Mouse (Mus musculus) hindbrain, embryonic 12.5 days (tissue): ENCODE data around the gene Slc38a7. TPM values are rescaled to one million over a fixed set of nuclear protein-coding genes. Genes with fewer than 3 reads are reported as not detected.
"Not testable (repeated sequence)": the region's sequence is repeated elsewhere in the genome, so short reads cannot be mapped to it uniquely, and the experiment has no call there.

Experiments used
- ATAC-seq: fragments of 200-750 bp; cut with Nextera tagmentation; 2 replicates; pipeline ENCODE4 v1.8.0; 2017; ENCODE audit warnings: moderate TSS enrichment; ENCODE audit not compliant: low FRiP score
- H3K27ac ChIP-seq: fragments of 300-500 bp; sonication (generic); 2 replicates; pipeline ENCODE4 v1.5.1; 2016; ENCODE audit warnings: mild to moderate bottlenecking
- H3K27me3 ChIP-seq: fragments of 300-500 bp; sonication (generic); 2 replicates; pipeline ENCODE4 v1.6.1; 2016; ENCODE audit warnings: mild to moderate bottlenecking
- H3K36me3 ChIP-seq: fragments of 300-500 bp; sonication (generic); 2 replicates; pipeline ENCODE4 v1.6.1; 2016; ENCODE audit warnings: mild to moderate bottlenecking
- H3K4me1 ChIP-seq: fragments of 300-500 bp; sonication (generic); 2 replicates; pipeline ENCODE4 v1.6.1; 2016
- H3K4me2 ChIP-seq: fragments of 300-500 bp; sonication (generic); replicated peaks from 2 replicates; pipeline ENCODE4 v1.6.1; 2016; ENCODE audit warnings: mild to moderate bottlenecking
- H3K4me3 ChIP-seq: fragments of 300-500 bp; sonication (generic); 2 replicates; pipeline ENCODE4 v1.5.1; 2016; ENCODE audit warnings: mild to moderate bottlenecking
- H3K9ac ChIP-seq: fragments of 300-500 bp; sonication (generic); 2 replicates; pipeline ENCODE4 v1.6.1; 2016; ENCODE audit warnings: mild to moderate bottlenecking, moderate library complexity
- H3K9me3 ChIP-seq: fragments of 300-500 bp; sonication (generic); replicated peaks from 2 replicates; pipeline ENCODE4 v1.6.1; 2016; ENCODE audit warnings: mild to moderate bottlenecking
- WGBS: fragments of 180-500 bp; shearing (Covaris S2); methylation state at CpG from one replicate; pipeline ENCODE4 v1.1.7; 2016; 5-methylcytosine and 5-hydroxymethylcytosine counted together
- polyA plus RNA-seq: library from polyadenylated mRNA; unstranded; fragments of >200 nt; fragmentation: Nextera tagmentation; extraction: Ambion mirVana; gene quantifications from 2 replicates; pipeline ENCODE4 v1.2.1, GENCODE M21; 2016

Slc38a7 gene
- polyA plus RNA-seq, 1 experiment from 2014 or later: 20.0 TPM

GRCm38 (mm10) chr8:95843968-95844367, 9.4 kb downstream of the Slc38a7 start:
- no peaks in the 10 kb centered on the region for H3K4me1 ChIP-seq
- WGBS: 93% methylated on average over 6 of the region's 6 CpGs

GRCm38 (mm10) chr8:95841436-95841835, 11.9 kb downstream of the Slc38a7 start:
- H3K36me3 ChIP-seq: peaks cover 78% of the 10 kb centered on the region
- WGBS: 90% methylated on average over 15 of the region's 15 CpGs

More at GRCm38 (mm10) chr8:95843968-95844367, 9.4 kb downstream of the Slc38a7 start:
- Histone ChIP-seq H3K27ac (no peak overlapping the region), H3K9me3 (no peaks in the 10 kb centered on the region), H3K36me3 (peaks cover 67% of the 10 kb centered on the region), H3K9ac (no peak overlapping the region), H3K4me2 (no peak overlapping the region), H3K27me3 (no peaks in the 10 kb centered on the region), H3K4me3 (no peak overlapping the region)
- ATAC-seq: no peak

GRCm38 (mm10) chr8:95839289-95839688, 14.1 kb downstream of the Slc38a7 start:
- Histone ChIP-seq H3K36me3 (peaks cover 63% of the 10 kb centered on the region), H3K27me3 (no peaks in the 10 kb centered on the region), H3K4me3 (no peak overlapping the region), H3K9me3 (no peaks in the 10 kb centered on the region), H3K27ac (no peak overlapping the region), H3K4me1 (no peaks in the 10 kb centered on the region), H3K4me2 (no peak overlapping the region), H3K9ac (no peak overlapping the region)
- ATAC-seq: no peak
- 97% methylated on average over 4 of the region's 4 CpGs for WGBS

More at GRCm38 (mm10) chr8:95841436-95841835, 11.9 kb downstream of the Slc38a7 start:
- H3K4me1 ChIP-seq: no peaks in the 10 kb centered on the region
- H3K9ac ChIP-seq: no peak overlapping the region
- no peaks in the 10 kb centered on the region for H3K9me3 ChIP-seq
- H3K4me2 ChIP-seq: no peak overlapping the region
- no peak overlapping the region for H3K4me3 ChIP-seq
- no peaks in the 10 kb centered on the region for H3K27me3 ChIP-seq
- no peak for ATAC-seq
- no peak overlapping the region for H3K27ac ChIP-seq

GRCm38 (mm10) chr8:95837266-95837665, 16.1 kb downstream of the Slc38a7 start:
- Histone ChIP-seq H3K4me1 (peaks cover 10% of the 10 kb centered on the region), H3K9ac (no peak overlapping the region), H3K4me2 (no peak overlapping the region), H3K4me3 (no peak overlapping the region), H3K9me3 (no peaks in the 10 kb centered on the region), H3K27ac (no peak overlapping the region), H3K36me3 (peaks cover 45% of the 10 kb centered on the region), H3K27me3 (no peaks in the 10 kb centered on the region)
- ATAC-seq: no peak
- 93% methylated on average over 10 of the region's 10 CpGs for WGBS

DNA sequence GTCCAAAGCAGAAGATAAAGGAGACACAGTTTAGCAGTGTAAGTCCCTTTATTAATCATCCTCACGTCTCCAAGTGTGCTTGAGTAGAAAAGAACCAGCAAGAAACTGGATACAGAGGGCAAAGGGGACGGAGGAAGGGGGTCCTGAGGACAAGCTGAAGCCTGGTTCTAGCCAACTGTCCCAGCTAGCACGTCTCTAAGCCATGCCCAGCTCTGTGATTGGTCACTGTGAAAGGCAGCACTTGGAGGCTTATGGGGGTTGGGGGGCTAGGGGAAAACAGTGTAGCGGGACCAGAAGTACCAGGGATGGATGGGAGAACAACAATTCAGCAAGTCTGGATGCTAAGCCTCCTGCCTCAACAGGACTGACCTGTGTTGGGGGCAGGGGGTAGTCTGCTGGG, 17.4 kb downstream of the Slc38a7 start:
- H3K4me1 ChIP-seq: peaks cover 10% of the 10 kb centered on the region
- peaks cover 35% of the 10 kb centered on the region for H3K36me3 ChIP-seq
- H3K27me3 ChIP-seq: no peaks in the 10 kb centered on the region
- no peak overlapping the region for H3K27ac ChIP-seq
- WGBS: 82% methylated on average over 4 of the region's 4 CpGs
- no peak overlapping the region for H3K9ac ChIP-seq
- no peak for ATAC-seq
- H3K4me3 ChIP-seq: no peak overlapping the region
- no peak overlapping the region for H3K4me2 ChIP-seq
- H3K9me3 ChIP-seq: no peaks in the 10 kb centered on the region

DNA sequence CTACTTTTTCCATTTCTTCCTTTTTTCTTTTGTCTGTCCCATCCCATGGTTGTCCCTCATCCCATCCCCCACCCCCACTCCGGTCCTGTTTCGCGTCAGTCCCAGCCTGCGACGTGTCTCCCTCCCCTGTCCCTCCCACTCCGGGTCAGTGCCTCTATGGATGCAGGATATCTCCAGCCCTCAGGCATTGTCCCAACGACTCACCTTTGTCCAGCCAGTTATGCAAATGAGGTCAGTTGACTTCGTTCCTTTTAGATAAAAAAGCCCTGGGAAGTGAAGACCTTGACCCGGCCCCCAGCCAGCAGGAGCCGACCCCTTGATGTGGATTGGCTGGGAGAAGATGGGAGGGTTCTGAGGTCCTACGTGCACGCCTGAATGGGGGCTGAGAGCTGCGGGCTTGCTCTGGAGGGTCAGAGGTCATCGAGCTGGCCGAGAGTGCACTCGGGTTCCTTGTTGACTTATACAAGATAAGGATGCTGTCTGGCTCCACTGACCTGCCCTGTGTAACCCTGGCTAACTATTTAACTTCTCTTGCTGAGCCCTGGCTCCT, 19.8 kb downstream of the Slc38a7 start:
- Histone ChIP-seq H3K27me3 (no peaks in the 10 kb centered on the region), H3K9ac (peak overlapping the region; percentile 38; the same call in 1 of the 2 replicates), H3K36me3 (peaks cover 15% of the 10 kb centered on the region), H3K9me3 (no peaks in the 10 kb centered on the region), H3K4me1 (peaks cover 10% of the 10 kb centered on the region), H3K27ac (no peak overlapping the region), H3K4me3 (peak overlapping the region; percentile 27), H3K4me2 (peak overlapping the region; percentile 53)
- 2% methylated on average over 16 of the region's 16 CpGs for WGBS
- ATAC-seq: peak; percentile 55

GRCm38 (mm10) chr8:95832603-95833434, 20.5 kb downstream of the Slc38a7 start:
- Histone ChIP-seq H3K9ac (peak overlapping the region; percentile 38; the same call in 1 of the 2 replicates), H3K36me3 (peaks cover 15% of the 10 kb centered on the region), H3K27me3 (no peaks in the 10 kb centered on the region), H3K27ac (no peak overlapping the region), H3K4me3 (peak overlapping the region; percentile 27), H3K4me2 (peak overlapping the region; percentile 53), H3K9me3 (no peaks in the 10 kb centered on the region), H3K4me1 (peaks cover 10% of the 10 kb centered on the region)
- peak; percentile 74 for ATAC-seq
- 15% methylated on average over 16 of the region's 16 CpGs for WGBS

DNA sequence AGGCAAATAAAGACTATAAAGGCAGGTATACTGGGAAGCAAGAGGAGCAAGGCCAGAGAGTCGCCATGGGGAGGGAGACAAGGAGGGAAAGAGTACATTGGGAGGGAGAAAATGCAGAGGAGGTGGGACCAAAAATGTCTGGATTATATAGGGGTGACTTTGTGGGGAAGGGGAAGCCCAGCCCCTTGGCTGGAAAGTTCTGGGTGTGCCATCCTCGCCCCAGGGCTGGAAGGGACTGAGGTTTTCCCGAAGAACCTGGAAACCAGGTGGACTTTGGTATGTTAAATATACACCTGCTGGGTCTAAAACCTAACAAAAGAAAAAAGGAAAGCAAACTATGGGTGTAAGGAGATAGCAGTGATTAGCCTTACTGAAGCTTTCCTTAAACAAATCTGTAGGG, 23.2 kb downstream of the Slc38a7 start:
- Histone ChIP-seq H3K9me3 (no peaks in the 10 kb centered on the region), H3K36me3 (no peaks in the 10 kb centered on the region), H3K4me3 (no peak overlapping the region), H3K27me3 (no peaks in the 10 kb centered on the region), H3K9ac (no peak overlapping the region), H3K4me2 (no peak overlapping the region), H3K4me1 (peaks cover 10% of the 10 kb centered on the region), H3K27ac (no peak overlapping the region)
- 78% methylated on average over 3 of the region's 3 CpGs for WGBS
- no peak for ATAC-seq

GRCm38 (mm10) chr8:95825162-95825561, 28.2 kb downstream of the Slc38a7 start, which contains the start of gene Sap18b:
TSS of gene Sap18b (plus strand) at chr8:95825346.
- not testable (repeated sequence) for H3K27ac ChIP-seq, ATAC-seq, H3K27me3 ChIP-seq, H3K9me3 ChIP-seq, H3K9ac ChIP-seq, H3K4me1 ChIP-seq, H3K36me3 ChIP-seq, H3K4me3 ChIP-seq, H3K4me2 ChIP-seq
- WGBS: 58% methylated on average over 25 of the region's 25 CpGs

DNA sequence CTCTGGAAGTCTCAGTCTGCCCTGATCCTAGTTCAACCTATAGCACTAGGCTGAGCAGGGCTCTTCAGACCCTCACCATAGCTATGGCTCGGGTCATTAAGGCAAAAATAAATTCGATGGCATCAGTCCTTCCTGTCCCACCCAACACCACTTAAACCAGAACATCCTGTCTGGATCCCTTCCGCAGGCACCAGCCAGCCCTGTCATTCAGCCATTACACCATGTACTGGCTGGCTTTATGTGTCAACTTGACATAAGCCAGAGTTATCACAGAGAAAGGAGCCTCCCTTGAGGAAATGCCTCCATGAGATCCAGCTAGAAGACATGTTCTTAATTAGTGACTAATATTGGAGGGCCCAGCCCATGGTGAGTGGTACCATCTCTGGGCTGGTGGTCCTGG, 30.6 kb downstream of the Slc38a7 start:
- H3K4me1 ChIP-seq: no peaks in the 10 kb centered on the region
- no peak overlapping the region for H3K9ac ChIP-seq
- no peak overlapping the region for H3K27ac ChIP-seq
- H3K36me3 ChIP-seq: no peaks in the 10 kb centered on the region
- H3K9me3 ChIP-seq: no peaks in the 10 kb centered on the region
- ATAC-seq: no peak
- 85% methylated on average over 3 of the region's 3 CpGs for WGBS
- H3K4me3 ChIP-seq: no peak overlapping the region
- no peaks in the 10 kb centered on the region for H3K27me3 ChIP-seq
- H3K4me2 ChIP-seq: no peak overlapping the region

- Histone ChIP-seq H3K27me3 (no peaks in the 10 kb centered on the region), H3K27ac (no peak overlapping the region), H3K4me1 (no peaks in the 10 kb centered on the region), H3K9me3 (no peaks in the 10 kb centered on the region), H3K9ac (no peak overlapping the region), H3K36me3 (no peaks in the 10 kb centered on the region), H3K4me3 (no peak overlapping the region), H3K4me2 (no peak overlapping the region)
- ATAC-seq: no peak
- WGBS: 85% methylated on average over 5 of the region's 5 CpGs
Measured at GRCm38 (mm10) chr8:95822096-95822495, 31.2 kb downstream of the Slc38a7 start.

DNA sequence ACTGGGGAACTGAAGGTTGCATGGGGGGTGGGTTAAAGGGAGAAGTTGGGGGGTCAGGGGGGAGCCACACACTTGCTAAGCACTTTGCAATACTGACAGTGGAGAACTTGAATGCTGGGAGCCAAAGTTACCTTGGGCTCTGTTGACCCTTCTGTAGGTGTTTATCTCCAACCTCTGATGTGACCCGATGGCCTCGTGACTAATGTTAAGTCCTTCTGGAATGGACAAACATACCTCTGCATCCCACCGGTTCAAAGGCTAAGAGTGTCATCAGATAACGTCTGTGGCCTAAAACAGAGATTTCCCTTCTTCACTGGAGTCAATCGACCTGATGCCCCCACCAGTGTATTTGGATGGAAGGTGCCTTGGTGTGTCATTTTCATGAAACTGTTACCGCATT, 32.1 kb downstream of the Slc38a7 start:
- Histone ChIP-seq H3K27me3 (no peaks in the 10 kb centered on the region), H3K9me3 (no peaks in the 10 kb centered on the region), H3K4me3 (no peak overlapping the region), H3K36me3 (no peaks in the 10 kb centered on the region), H3K4me1 (no peaks in the 10 kb centered on the region), H3K9ac (no peak overlapping the region), H3K27ac (no peak overlapping the region), H3K4me2 (no peak overlapping the region)
- no peak for ATAC-seq
- 91% methylated on average over 6 of the region's 6 CpGs for WGBS
